Mouse (Mus musculus): ENCODE results near the gene Cntrob.

- TF ChIP-seq CTCF (IDR thresholded peaks at IDR 0.05; ENCODE audit: low read depth), result no peak
- no peak for TF ChIP-seq EP300 (IDR thresholded peaks at IDR 0.05; ENCODE audit: low read depth)
Observed at GRCm38 (mm10) chr11:69322010-69322409, 1.6 kb downstream of the Cntrob start.

Data from liver, postnatal 0 days (tissue).